Mouse (Mus musculus) liver, postnatal 0 days (tissue): ENCODE results near the gene 1700003E16Rik. TPM values are rescaled to one million over a fixed set of nuclear protein-coding genes. Genes with fewer than 3 reads are reported as not detected.

Experiments
- ATAC-seq: fragments of 200-750 bp; cut with Nextera tagmentation; 2 replicates; pipeline ENCODE4 v1.8.0; 2017; ENCODE audit warnings: mild to moderate bottlenecking, moderate library complexity
- DNase-seq: peaks from one replicate; pipeline ENCODE4 v3.0.0-alpha.2; 2016
- H3K27ac ChIP-seq: fragments of 300-500 bp; sonication (generic); 2 replicates; pipeline ENCODE4 v1.5.1; 2014; ENCODE audit warnings: antibody characterized with exemption, moderate library complexity, mild to moderate bottlenecking, low read depth
- H3K27me3 ChIP-seq: fragments of 300-500 bp; sonication (generic); 2 replicates; pipeline ENCODE4 v1.6.1; 2014; ENCODE audit warnings: low read length, control low read depth, mixed read lengths; ENCODE audit not compliant: insufficient read depth
- H3K36me3 ChIP-seq: fragments of 300-500 bp; sonication (generic); replicated peaks from 2 replicates; pipeline ENCODE4 v1.6.1; 2014; ENCODE audit warnings: mild to moderate bottlenecking, control low read depth, low read length, moderate library complexity, mixed read lengths; ENCODE audit not compliant: insufficient read depth
- H3K4me1 ChIP-seq: fragments of 300-500 bp; sonication (generic); 2 replicates; pipeline ENCODE4 v1.6.1; 2014; ENCODE audit warnings: antibody characterized with exemption, mild to moderate bottlenecking, control low read depth; ENCODE audit not compliant: insufficient read depth
- H3K4me2 ChIP-seq: fragments of 300-500 bp; sonication (generic); 2 replicates; pipeline ENCODE4 v1.6.1; 2014; ENCODE audit warnings: low read depth, mild to moderate bottlenecking, low read length, moderate library complexity, mixed read lengths
- H3K4me3 ChIP-seq: fragments of 300-500 bp; sonication (generic); 2 replicates; pipeline ENCODE4 v1.5.1; 2014; ENCODE audit warnings: low read depth, low read length
- H3K9ac ChIP-seq: fragments of 300-500 bp; sonication (generic); replicated peaks from 2 replicates; pipeline ENCODE4 v1.6.1; 2014; ENCODE audit warnings: mild to moderate bottlenecking, moderate library complexity
- H3K9me3 ChIP-seq: fragments of 300-500 bp; sonication (generic); 2 replicates; pipeline ENCODE4 v1.6.1; 2016; ENCODE audit warnings: mild to moderate bottlenecking, control low read depth, low read length, mixed read lengths
- CTCF ChIP-seq: sonication (generic); IDR thresholded peaks from 2 replicates; pipeline ENCODE4 v1.5.1; 2016; ENCODE audit warnings: antibody characterized with exemption, low read depth
- EP300 ChIP-seq: IDR thresholded peaks from 2 replicates; pipeline ENCODE4 v1.6.1; 2016; ENCODE audit warnings: antibody characterized with exemption, low read depth, mild to moderate bottlenecking
- WGBS: fragments of 180-500 bp; shearing (Covaris S2); extraction: QIAGEN DNeasy Blood & Tissue Kit; methylation state at CpG from one replicate; pipeline ENCODE4 v1.1.7; 2014; ENCODE audit not compliant: insufficient replicate concordance; 5-methylcytosine and 5-hydroxymethylcytosine counted together
- polyA plus RNA-seq: library from polyadenylated mRNA; unstranded; fragments of >200 nt; fragmentation: Nextera tagmentation; extraction: Ambion mirVana; gene quantifications from 2 replicates; pipeline ENCODE4 v1.2.1, GENCODE M21; 2015

The 1700003E16Rik gene
- polyA plus RNA-seq, 1 experiment from 2014 or later = 0.25 TPM

DNA sequence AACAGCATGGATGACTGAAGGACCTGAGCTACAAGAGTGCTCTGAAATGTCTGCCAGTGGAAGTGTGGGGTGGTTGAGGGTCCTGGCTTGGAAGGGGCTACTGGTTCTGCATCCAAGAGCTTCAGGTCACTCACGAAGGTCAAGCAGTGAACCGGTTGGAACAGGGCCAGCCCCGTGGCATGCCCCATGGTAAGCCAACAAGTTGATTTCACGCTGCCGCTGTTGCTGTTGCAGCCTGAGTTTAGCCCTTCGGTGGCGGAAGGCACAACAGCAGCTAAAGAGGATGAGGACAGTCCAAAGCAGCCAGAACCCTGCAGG, 36.5 kb upstream of the 1700003E16Rik start:
- Histone ChIP-seq H3K4me1 (peaks cover 46% of the 10 kb centered on the region), H3K9ac (no peak overlapping the region), H3K27me3 (no peaks in the 10 kb centered on the region), H3K4me2 (0 out of 2 replicates have a peak overlapping the region, but pooled peaks have one; percentile 85), H3K4me3 (no peak overlapping the region), H3K9me3 (no peaks in the 10 kb centered on the region), H3K27ac (no peak overlapping the region), H3K36me3 (peaks cover 11% of the 10 kb centered on the region)
- TF ChIP-seq EP300 (no peak), CTCF (no peak)
- DNase-seq = peak; percentile 35
- ATAC-seq = no peak
- WGBS = 74% methylated on average over 7 of the region's 7 CpGs

GRCm38 (mm10) chr6:83120930-83121862, 35.0 kb upstream of the 1700003E16Rik start, which contains the start of gene Wbp1:
Gene Wbp1, minus strand, starts transcription at chr6:83121559.
- H3K27me3 ChIP-seq = no peaks in the 10 kb centered on the region
- peak; percentile 91 for ATAC-seq
- H3K9ac ChIP-seq = peak within 1 kb of the TSS; percentile 78
- DNase-seq = peak; percentile 92
- peak within 1 kb of the TSS; percentile 64 for H3K4me3 ChIP-seq
- peaks cover 11% of the 10 kb centered on the region for H3K36me3 ChIP-seq
- H3K4me2 ChIP-seq = peak within 1 kb of the TSS; percentile 85
- TF ChIP-seq CTCF (no peak), EP300 (no peak)
- H3K4me1 ChIP-seq = peaks cover 43% of the 10 kb centered on the region
- 1% methylated on average over 38 of the region's 38 CpGs for WGBS
- H3K9me3 ChIP-seq = no peaks in the 10 kb centered on the region
- H3K27ac ChIP-seq = peak within 1 kb of the TSS; percentile 77

- H3K36me3 ChIP-seq = peaks cover 11% of the 10 kb centered on the region
- peak overlapping the region; percentile 85 for H3K4me2 ChIP-seq
- peak; percentile 36 for ATAC-seq
- H3K9me3 ChIP-seq = no peaks in the 10 kb centered on the region
- H3K4me1 ChIP-seq = peaks cover 40% of the 10 kb centered on the region
- H3K27me3 ChIP-seq = no peaks in the 10 kb centered on the region
- peak overlapping the region; percentile 64 for H3K4me3 ChIP-seq
- peak overlapping the region; percentile 77 for H3K27ac ChIP-seq
- WGBS = 3% methylated on average over 35 of the region's 52 CpGs
- no peak for DNase-seq
- H3K9ac ChIP-seq = peak overlapping the region; percentile 78
- TF ChIP-seq CTCF (no peak), EP300 (no peak)
Observed at GRCm38 (mm10) chr6:83121863-83122710, 34.1 kb upstream of the 1700003E16Rik start.

- H3K4me3 ChIP-seq = no peak overlapping the region
- no peak for TF ChIP-seq CTCF
- TF ChIP-seq EP300 = no peak
Observed at GRCm38 (mm10) chr6:83122961-83123360, 33.2 kb upstream of the 1700003E16Rik start.

DNA sequence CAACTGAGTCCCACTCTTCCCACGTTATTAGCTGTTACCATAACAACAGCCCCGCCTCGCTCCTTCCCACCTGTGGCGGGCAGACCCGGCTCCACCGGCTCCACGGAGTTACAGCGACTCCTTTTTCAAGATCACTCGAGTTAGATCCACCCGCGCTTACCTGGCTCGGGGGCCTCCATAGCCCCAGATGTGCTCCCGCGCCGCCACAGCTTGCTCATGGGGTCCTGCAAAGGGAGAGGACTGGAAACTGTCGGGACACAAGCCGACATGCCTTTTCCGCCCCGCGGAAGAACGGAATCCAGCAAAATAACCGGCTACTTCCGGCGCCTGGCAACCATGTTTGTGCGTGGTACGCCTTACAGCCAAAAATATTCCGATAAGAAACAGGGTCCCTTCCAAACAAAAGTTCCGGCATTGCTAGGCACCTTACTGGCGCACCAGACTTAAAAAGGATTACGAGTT, 31.3 kb upstream of the 1700003E16Rik start:
- no peaks in the 10 kb centered on the region for H3K9me3 ChIP-seq
- H3K9ac ChIP-seq = peak overlapping the region; percentile 74
- H3K4me1 ChIP-seq = peaks cover 37% of the 10 kb centered on the region
- no peaks in the 10 kb centered on the region for H3K27me3 ChIP-seq
- peak; percentile 92 for DNase-seq
- H3K36me3 ChIP-seq = 0 out of 2 replicates have a peak, but pooled peaks cover 3% of the 10 kb centered on the region
- no peak for TF ChIP-seq CTCF
- peak; percentile 82 for TF ChIP-seq EP300
- under 1% methylated on average over 30 of the region's 30 CpGs for WGBS
- ATAC-seq = peak; percentile 20
- peak overlapping the region; percentile 76 for H3K4me3 ChIP-seq
- H3K4me2 ChIP-seq = peak overlapping the region; percentile 97
- peak overlapping the region; percentile 65 for H3K27ac ChIP-seq

More at GRCm38 (mm10) chr6:83122961-83123360, 33.2 kb upstream of the 1700003E16Rik start:
- 94% methylated on average over 5 of the region's 5 CpGs for WGBS
- Histone ChIP-seq H3K9ac (no peak overlapping the region), H3K4me2 (peak overlapping the region; percentile 85), H3K4me1 (peaks cover 40% of the 10 kb centered on the region), H3K9me3 (no peaks in the 10 kb centered on the region), H3K27me3 (no peaks in the 10 kb centered on the region), H3K27ac (no peak overlapping the region), H3K36me3 (peaks cover 8% of the 10 kb centered on the region)
- ATAC-seq (no peak), DNase-seq (no peak)

GRCm38 (mm10) chr6:83125331-83125730, 30.9 kb upstream of the 1700003E16Rik start, which contains the start of gene Ino80b:
Gene Ino80b, minus strand, starts transcription at chr6:83125431.
- Histone ChIP-seq H3K27me3 (no peaks in the 10 kb centered on the region), H3K9ac (peak within 1 kb of the TSS; percentile 74), H3K36me3 (0 out of 2 replicates have a peak, but pooled peaks cover 3% of the 10 kb centered on the region), H3K9me3 (no peaks in the 10 kb centered on the region), H3K27ac (peak within 1 kb of the TSS; percentile 65), H3K4me1 (peaks cover 33% of the 10 kb centered on the region), H3K4me2 (peak within 1 kb of the TSS; percentile 97), H3K4me3 (peak within 1 kb of the TSS; percentile 76)
- DNase-seq (no peak), ATAC-seq (no peak)
- WGBS = 27% methylated on average over 5 of the region's 5 CpGs
- no peak for TF ChIP-seq CTCF
- TF ChIP-seq EP300 = no peak
